Mouse (Mus musculus) E14TG2a.4 (cell line): Measurements from ENCODE around the gene Sh2d1a.

ENCODE experiments used
- H3K27me3 ChIP-seq: 2 replicates; pipeline ENCODE4 v1.6.1; 2014; ENCODE audit warnings: low read length, control low read depth; ENCODE audit not compliant: insufficient read depth
- H3K36me3 ChIP-seq: 2 replicates; pipeline ENCODE4 v1.6.1; 2014; ENCODE audit warnings: low read length, control low read depth; ENCODE audit not compliant: insufficient read depth
- H3K4me1 ChIP-seq: replicated peaks from 2 replicates; pipeline ENCODE4 v1.6.1; 2014; ENCODE audit warnings: low read depth, low read length, control low read depth
- H3K4me3 ChIP-seq: replicated peaks from 2 replicates; pipeline ENCODE4 v1.5.1; 2014; ENCODE audit warnings: mild to moderate bottlenecking, low read length
- H3K9me3 ChIP-seq: 2 replicates; pipeline ENCODE4 v1.6.1; 2014; ENCODE audit warnings: low read length, control low read depth
- CTCF ChIP-seq: conservative IDR thresholded peaks from 2 replicates; pipeline ENCODE4 v1.5.1; 2014; ENCODE audit warnings: low read length
- NANOG ChIP-seq: IDR thresholded peaks from 2 replicates; pipeline ENCODE4 v1.6.1; 2014; ENCODE audit warnings: borderline replicate concordance, low read length, mixed read lengths
- POU5F1 ChIP-seq: IDR thresholded peaks from 2 replicates; pipeline ENCODE4 v1.6.1; 2014; ENCODE audit warnings: low read length, borderline replicate concordance

Gene Sh2d1a

DNA sequence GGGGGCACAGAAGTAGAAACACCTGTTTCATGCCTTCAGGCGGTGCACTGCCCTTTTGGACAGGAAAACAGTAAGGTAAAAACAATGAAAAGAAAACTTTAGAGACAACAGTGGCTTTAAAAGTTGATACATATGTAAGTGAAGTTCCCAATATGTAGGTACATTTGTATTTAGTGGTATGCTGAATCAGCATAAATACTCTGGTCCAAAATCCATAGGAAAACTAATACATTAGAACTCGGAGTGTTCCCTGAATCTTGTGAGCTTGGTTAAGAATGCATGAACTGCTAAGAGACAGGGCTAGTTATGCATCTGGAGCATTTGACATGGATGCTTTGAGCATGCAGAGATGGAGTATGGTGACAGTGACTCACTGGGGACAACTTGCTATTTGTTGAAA lies 20.6 kb downstream of the Sh2d1a start:
- H3K4me1 ChIP-seq = no peaks in the 10 kb centered on the region
- no peaks in the 10 kb centered on the region for H3K9me3 ChIP-seq
- H3K4me3 ChIP-seq = no peak overlapping the region
- TF ChIP-seq CTCF = no peak
- TF ChIP-seq NANOG = no peak
- TF ChIP-seq POU5F1 = no peak
- no peaks in the 10 kb centered on the region for H3K36me3 ChIP-seq
- H3K27me3 ChIP-seq = no peaks in the 10 kb centered on the region

DNA sequence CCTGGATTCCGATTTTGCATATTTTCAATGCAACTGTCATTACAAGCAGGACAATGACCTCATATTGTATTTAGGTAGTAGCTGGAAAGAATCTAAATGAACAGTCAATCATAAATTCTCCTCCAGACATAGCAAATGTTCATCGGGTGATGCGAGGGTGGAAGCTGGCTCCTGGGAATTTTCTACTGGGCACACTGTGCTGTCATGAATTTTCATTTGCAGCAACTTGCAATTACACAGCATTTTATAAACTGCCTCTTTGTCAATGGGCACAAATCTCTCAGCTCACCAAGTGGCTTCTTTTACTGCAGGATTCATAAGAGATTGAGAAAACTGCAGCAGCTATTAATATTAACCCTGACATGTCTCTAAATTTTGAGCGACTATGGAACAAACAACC lies 28.4 kb downstream of the Sh2d1a start:
- Histone ChIP-seq H3K4me3 (no peak overlapping the region), H3K36me3 (no peaks in the 10 kb centered on the region), H3K9me3 (no peaks in the 10 kb centered on the region), H3K4me1 (no peaks in the 10 kb centered on the region), H3K27me3 (no peaks in the 10 kb centered on the region)
- TF ChIP-seq CTCF (no peak), POU5F1 (no peak), NANOG (no peak)

DNA sequence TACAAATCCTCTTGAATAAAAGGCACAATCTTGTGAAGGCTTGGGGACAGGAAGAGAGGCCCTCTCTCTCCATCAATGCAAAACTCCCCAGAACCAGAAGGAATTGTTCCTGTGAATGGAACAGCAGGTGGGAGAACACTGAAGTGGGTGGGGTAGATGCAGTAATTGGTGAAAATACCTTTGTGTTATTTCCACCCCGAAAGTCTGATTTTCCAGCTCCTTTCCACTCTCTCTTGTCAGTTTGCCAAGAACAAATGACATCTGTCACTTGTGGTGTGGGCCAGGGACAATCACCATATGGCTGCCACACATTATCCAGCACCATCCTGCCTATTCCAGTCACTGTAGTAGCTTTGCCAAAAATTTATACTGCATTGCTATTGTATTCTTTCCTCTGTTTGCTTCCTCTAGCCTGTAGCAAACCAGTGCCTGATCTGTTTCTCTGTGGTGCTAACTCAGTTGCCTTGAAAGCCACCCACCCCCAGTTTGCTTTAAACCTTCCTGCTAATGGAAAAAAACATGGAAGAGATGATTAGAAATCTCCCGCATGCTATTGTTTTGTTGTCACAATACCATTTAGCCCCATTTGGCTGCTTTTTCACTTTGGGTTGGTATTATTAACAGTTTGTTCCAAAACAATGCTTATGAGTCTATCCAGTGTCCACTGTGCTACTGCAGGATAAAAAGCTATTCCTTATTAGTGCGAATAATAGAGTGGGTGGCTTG lies 37.9 kb downstream of the Sh2d1a start:
- H3K4me3 ChIP-seq = no peak overlapping the region
- H3K36me3 ChIP-seq = no peaks in the 10 kb centered on the region
- peaks cover 8% of the 10 kb centered on the region for H3K4me1 ChIP-seq
- TF ChIP-seq CTCF (no peak), POU5F1 (no peak), NANOG (no peak)
- H3K9me3 ChIP-seq = no peaks in the 10 kb centered on the region
- no peaks in the 10 kb centered on the region for H3K27me3 ChIP-seq

DNA sequence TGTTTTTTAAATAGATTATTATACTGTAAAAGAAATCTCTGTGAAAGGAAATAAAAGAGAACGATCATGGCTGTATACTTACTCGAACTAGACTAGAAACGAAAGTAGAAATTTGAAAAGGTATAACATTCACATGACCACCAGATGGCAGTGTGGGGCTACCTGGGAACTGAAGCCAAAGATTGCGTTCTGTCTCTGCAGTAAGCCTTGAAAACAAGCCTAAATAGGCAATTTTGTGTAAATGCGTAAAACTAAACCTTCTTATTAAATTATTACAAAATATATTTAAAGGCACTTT lies 38.5 kb downstream of the Sh2d1a start:
- no peaks in the 10 kb centered on the region for H3K36me3 ChIP-seq
- no peaks in the 10 kb centered on the region for H3K9me3 ChIP-seq
- H3K4me3 ChIP-seq = no peak overlapping the region
- peak; percentile 21; the same call in 1 of the 2 replicates for TF ChIP-seq CTCF
- no peak for TF ChIP-seq NANOG
- TF ChIP-seq POU5F1 = no peak
- H3K27me3 ChIP-seq = no peaks in the 10 kb centered on the region
- H3K4me1 ChIP-seq = peaks cover 8% of the 10 kb centered on the region

DNA sequence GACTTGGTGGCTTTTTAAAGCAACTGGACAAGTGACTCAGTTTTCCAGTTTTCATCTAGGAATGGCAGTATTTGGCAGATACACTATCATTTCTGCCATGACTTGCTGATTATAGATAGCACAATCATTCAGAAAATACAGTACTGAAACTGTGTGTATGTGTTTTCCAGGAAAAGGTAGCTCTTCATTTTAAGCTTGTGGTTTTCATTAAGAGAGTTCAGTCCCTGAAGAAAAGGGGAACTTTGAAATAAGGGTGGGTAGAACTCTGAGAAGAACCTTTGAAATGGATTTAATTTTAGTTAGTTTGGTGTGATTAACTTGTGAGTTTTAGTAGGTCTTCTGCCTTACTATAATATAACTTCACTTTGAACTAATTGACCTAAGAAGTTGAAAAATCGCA lies 42.8 kb downstream of the Sh2d1a start:
- H3K4me1 ChIP-seq = peaks cover 4% of the 10 kb centered on the region
- no peaks in the 10 kb centered on the region for H3K9me3 ChIP-seq
- H3K36me3 ChIP-seq = no peaks in the 10 kb centered on the region
- TF ChIP-seq POU5F1 (no peak), CTCF (no peak), NANOG (no peak)
- no peaks in the 10 kb centered on the region for H3K27me3 ChIP-seq
- H3K4me3 ChIP-seq = no peak overlapping the region

DNA sequence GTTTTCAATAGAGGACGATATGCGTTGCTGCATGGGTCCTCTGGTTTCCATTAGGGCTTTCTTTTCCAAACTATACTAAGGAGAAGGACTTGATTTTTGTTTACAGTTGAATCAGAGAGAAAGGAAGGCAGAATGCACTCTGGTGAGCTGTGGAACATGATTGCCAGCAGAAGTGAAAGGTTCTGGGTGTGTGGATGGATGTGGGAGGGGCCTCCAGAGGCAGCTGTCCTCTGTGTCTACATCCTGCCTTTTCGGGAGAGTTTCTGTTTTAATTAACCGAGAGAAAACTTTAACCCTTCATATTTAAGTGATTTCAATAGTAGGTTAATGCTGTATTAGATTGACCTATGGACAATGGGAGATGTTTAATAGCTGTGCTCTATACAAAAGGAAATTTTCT lies 46.3 kb downstream of the Sh2d1a start:
- Histone ChIP-seq H3K4me1 (no peaks in the 10 kb centered on the region), H3K4me3 (no peak overlapping the region), H3K27me3 (no peaks in the 10 kb centered on the region), H3K36me3 (no peaks in the 10 kb centered on the region), H3K9me3 (no peaks in the 10 kb centered on the region)
- TF ChIP-seq POU5F1 (no peak), NANOG (no peak), CTCF (no peak)

DNA sequence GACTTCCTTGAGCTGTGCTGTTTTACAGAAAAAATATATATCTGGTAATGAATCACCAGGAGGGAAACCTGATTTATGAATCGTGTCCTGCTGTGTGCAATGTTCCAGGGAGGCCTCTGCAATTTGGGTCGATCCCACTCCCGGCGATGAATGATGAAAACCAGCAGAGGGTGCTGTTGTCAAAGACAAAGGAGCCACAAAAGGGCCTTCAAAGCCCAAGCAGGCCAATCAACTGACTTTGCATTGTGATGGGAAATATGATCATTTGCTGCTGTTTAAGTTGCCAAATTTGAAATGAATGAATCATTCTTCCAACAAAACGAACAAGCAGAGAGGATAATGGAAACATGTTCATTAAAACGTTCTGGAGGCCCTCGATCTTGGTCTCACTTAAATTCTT lies 55.0 kb downstream of the Sh2d1a start:
- no peaks in the 10 kb centered on the region for H3K36me3 ChIP-seq
- TF ChIP-seq CTCF (peak; percentile 36), POU5F1 (no peak)

DNA sequence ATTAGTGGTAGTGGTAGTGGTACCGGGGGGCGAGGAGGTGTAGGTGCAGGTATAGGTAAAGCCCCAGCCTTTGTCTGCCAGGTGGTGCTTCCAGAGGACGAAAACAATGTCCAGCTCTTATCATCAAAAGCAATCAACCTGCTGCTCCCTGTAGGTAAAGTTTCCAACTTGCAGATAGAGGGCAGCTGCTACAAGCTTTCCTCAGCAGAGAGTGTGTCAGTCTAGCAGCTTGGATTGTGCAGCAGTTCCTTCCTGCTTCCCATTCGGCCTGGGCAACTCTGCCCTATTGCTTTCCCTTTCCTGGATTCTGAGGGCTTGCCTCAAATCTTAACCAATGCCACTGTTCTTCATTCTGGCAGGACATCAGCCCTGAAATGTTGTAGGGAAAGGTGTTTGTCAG lies 56.4 kb downstream of the Sh2d1a start:
- H3K4me1 ChIP-seq = no peaks in the 10 kb centered on the region
- H3K36me3 ChIP-seq = no peaks in the 10 kb centered on the region
- no peak for TF ChIP-seq NANOG
- TF ChIP-seq CTCF = no peak
- no peak for TF ChIP-seq POU5F1
- H3K27me3 ChIP-seq = no peaks in the 10 kb centered on the region
- H3K9me3 ChIP-seq = no peaks in the 10 kb centered on the region
- H3K4me3 ChIP-seq = no peak overlapping the region

More for the DNA sequence above, 55.0 kb downstream of the Sh2d1a start:
- H3K4me3 ChIP-seq = no peak overlapping the region
- H3K9me3 ChIP-seq = no peaks in the 10 kb centered on the region
- no peaks in the 10 kb centered on the region for H3K4me1 ChIP-seq
- H3K27me3 ChIP-seq = no peaks in the 10 kb centered on the region
